Mouse (Mus musculus) embryonic facial prominence, embryonic 14.5 days (tissue): ENCODE measurements at regions not wholly inside any gene's neighbourhood (a gene's known extent, or its start where the extent isn't known, plus 50 kb on each side); places are given as distances from the start of the nearest gene placed in this dataset.

Source experiments
- ATAC-seq: fragments of 200-750 bp; cut with Nextera tagmentation; 2 replicates; pipeline ENCODE4 v1.8.0; 2017; ENCODE audit warnings: low read depth, moderate number of reproducible peaks, moderate TSS enrichment
- DNase-seq: peaks from one replicate; pipeline ENCODE4 v3.0.0-alpha.2; 2015; ENCODE audit warnings: low spot score
- H3K27ac ChIP-seq: fragments of 300-500 bp; sonication (generic); replicated peaks from 2 replicates; pipeline ENCODE4 v1.5.1; 2014; ENCODE audit warnings: low read depth, mild to moderate bottlenecking, low read length, moderate library complexity
- H3K27me3 ChIP-seq: fragments of 300-500 bp; sonication (generic); replicated peaks from 2 replicates; pipeline ENCODE4 v1.6.1; 2014; ENCODE audit warnings: low read length; ENCODE audit not compliant: control insufficient read depth, insufficient read depth
- H3K36me3 ChIP-seq: fragments of 300-500 bp; sonication (generic); 2 replicates; pipeline ENCODE4 v1.6.1; 2014; ENCODE audit warnings: low read length, mixed read lengths; ENCODE audit not compliant: control insufficient read depth, insufficient read depth
- H3K4me1 ChIP-seq: fragments of 300-500 bp; sonication (generic); 2 replicates; pipeline ENCODE4 v1.6.1; 2014; ENCODE audit warnings: antibody characterized with exemption, low read length; ENCODE audit not compliant: control insufficient read depth, insufficient read depth
- H3K4me2 ChIP-seq: fragments of 300-500 bp; sonication (generic); 2 replicates; pipeline ENCODE4 v1.6.1; 2014; ENCODE audit warnings: low read depth, mild to moderate bottlenecking, low read length, moderate library complexity, mixed read lengths
- H3K4me3 ChIP-seq: fragments of 300-500 bp; sonication (generic); 2 replicates; pipeline ENCODE4 v1.5.1; 2014; ENCODE audit warnings: low read depth, mild to moderate bottlenecking, low read length
- H3K9ac ChIP-seq: fragments of 300-500 bp; sonication (generic); 2 replicates; pipeline ENCODE4 v1.6.1; 2014; ENCODE audit warnings: low read depth, mild to moderate bottlenecking, low read length, moderate library complexity, mixed read lengths
- H3K9me3 ChIP-seq: fragments of 300-500 bp; sonication (generic); 2 replicates; pipeline ENCODE4 v1.6.1; 2016; ENCODE audit warnings: low read length; ENCODE audit not compliant: control insufficient read depth
- WGBS: fragments of 180-500 bp; shearing (Covaris S2); extraction: QIAGEN DNeasy Blood & Tissue Kit; methylation state at CpG from one replicate; pipeline ENCODE4 v1.1.7; 2014; 5-methylcytosine and 5-hydroxymethylcytosine counted together

DNA sequence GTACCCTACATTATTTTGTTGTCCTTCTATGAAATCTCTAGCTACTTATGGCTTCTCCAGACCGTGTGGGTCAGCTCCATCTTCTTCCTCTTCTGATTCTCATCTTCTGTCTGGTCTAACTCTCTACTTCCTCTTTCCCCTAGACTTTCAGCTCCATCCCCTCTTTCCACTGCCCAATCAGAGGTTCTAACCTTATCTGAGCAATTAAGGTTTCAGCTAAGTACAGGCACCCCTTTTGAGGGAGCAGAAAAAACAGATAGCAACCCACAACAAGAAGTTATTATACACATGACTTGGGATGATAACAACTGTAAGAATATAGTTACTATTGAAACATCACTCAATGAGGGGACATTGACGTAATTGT is 136.8 kb upstream of the Meis1 start:
- WGBS = 87% methylated on average over 2 of the region's 2 CpGs
- H3K27me3 ChIP-seq = no peaks in the 10 kb centered on the region
- DNase-seq (no peak), ATAC-seq (no peak)
- no peaks in the 10 kb centered on the region for H3K9me3 ChIP-seq
- no peaks in the 10 kb centered on the region for H3K4me1 ChIP-seq
- H3K9ac ChIP-seq = no peak overlapping the region
- no peaks in the 10 kb centered on the region for H3K36me3 ChIP-seq
- no peak overlapping the region for H3K4me3 ChIP-seq
- no peak overlapping the region for H3K27ac ChIP-seq
- H3K4me2 ChIP-seq = no peak overlapping the region

DNA sequence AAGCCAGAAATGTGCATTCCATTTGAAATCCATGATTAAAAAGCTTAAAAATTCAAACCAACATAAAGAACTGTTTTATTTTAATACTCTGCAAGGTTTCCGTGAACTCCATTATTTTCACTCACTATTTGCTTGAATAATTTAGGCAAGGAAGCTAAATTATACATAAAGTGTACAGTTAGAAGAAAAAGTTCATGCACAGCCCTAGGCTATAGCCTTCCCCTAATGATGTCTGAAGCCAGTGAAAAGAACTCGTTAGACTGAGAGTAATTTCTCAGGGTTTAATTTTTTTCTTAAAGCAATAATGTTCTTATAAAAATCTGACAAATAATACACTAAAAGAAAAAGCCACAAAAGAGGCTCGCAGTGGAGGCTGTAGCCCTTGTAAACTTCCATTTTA is 141.4 kb upstream of the Meis1 start:
- H3K27me3 ChIP-seq = no peaks in the 10 kb centered on the region
- H3K9ac ChIP-seq = no peak overlapping the region
- WGBS = 38% methylated on average over 3 of the region's 3 CpGs
- no peak for DNase-seq
- no peak for ATAC-seq
- H3K4me2 ChIP-seq = no peak overlapping the region
- no peak overlapping the region for H3K4me3 ChIP-seq
- H3K27ac ChIP-seq = no peak overlapping the region
- H3K36me3 ChIP-seq = no peaks in the 10 kb centered on the region
- no peaks in the 10 kb centered on the region for H3K4me1 ChIP-seq
- H3K9me3 ChIP-seq = no peaks in the 10 kb centered on the region

DNA sequence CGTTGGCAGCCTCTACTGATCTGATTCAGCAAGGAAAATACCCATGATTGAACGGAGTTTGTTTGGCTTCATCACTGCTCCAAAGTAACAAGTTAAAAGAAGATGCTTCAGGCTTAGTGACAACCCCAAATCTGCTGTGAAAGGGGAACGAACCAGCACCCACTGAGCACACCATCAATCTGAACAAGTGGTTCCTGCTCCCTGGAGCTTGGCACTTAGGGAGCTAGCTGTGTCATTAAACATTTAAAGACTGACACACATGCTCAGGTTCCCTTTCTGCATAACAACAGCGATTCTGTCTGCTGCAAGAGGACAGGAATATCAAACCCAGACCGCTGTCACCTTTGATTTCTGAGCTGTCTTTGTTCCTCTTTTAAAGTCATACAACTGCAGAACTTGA is 141.9 kb upstream of the Meis1 start:
- no peaks in the 10 kb centered on the region for H3K27me3 ChIP-seq
- H3K9ac ChIP-seq = no peak overlapping the region
- no peak overlapping the region for H3K4me2 ChIP-seq
- DNase-seq (no peak), ATAC-seq (no peak)
- no peaks in the 10 kb centered on the region for H3K4me1 ChIP-seq
- no peak overlapping the region for H3K27ac ChIP-seq
- 35% methylated on average over 5 of the region's 5 CpGs for WGBS
- no peaks in the 10 kb centered on the region for H3K9me3 ChIP-seq
- no peak overlapping the region for H3K4me3 ChIP-seq
- H3K36me3 ChIP-seq = no peaks in the 10 kb centered on the region

DNA sequence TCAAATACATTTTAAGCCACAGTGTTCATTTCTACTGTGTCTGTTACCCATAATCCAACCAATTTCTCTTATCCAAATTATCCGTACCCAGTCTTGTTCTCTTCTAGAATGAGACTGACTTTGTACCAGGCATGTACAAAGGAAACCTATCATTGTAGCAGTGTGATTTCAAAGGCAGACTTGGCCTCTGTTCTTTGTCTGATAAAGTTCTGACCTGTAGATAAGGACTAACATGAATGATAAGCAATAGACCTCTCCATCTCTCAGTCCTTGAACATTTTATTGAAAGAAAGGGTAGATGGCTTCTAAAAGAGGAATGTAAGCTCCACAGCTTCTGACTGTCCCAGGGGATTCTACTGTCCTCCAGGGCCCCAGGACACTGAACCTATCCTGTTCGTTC is 152.2 kb upstream of the Meis1 start:
- Histone ChIP-seq H3K4me3 (no peak overlapping the region), H3K36me3 (no peaks in the 10 kb centered on the region), H3K4me1 (no peaks in the 10 kb centered on the region), H3K27ac (no peak overlapping the region), H3K27me3 (no peaks in the 10 kb centered on the region), H3K4me2 (no peak overlapping the region), H3K9ac (no peak overlapping the region), H3K9me3 (no peaks in the 10 kb centered on the region)
- 84% methylated on average over 2 of the region's 2 CpGs for WGBS
- DNase-seq = no peak
- ATAC-seq = no peak

DNA sequence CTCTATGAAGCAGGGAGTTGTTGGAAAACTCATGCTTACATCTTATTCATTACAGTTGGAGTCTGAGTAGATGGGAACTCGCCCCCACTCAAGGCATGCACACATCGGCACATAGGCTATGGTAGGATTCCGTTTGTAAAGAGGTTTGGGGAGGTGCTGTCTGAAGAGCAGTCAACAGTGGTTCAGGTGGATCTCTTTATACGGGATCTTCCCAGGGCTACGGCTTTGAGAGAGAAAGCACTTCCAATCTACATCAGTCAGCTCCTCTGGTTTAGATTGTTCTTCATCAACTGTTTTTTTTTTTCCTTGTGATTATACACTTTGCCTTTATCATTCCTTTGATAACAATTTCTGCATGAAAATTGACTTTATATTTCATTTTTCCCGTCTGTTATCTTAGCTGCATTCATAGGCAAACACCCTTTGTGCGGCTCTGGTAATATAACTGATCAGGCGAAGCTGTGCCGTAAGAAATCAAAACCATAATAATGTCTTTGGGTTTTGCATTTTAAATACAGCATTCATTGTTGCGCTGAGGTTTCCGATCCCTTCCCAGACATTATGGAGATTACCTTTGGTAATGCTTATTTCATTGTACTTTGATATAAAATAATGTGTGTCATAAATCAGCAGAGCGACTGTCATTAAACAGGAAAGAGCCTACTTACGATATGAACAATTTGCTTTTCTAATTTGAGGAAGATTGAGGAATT is 155.7 kb upstream of the Meis1 start:
- no peak overlapping the region for H3K27ac ChIP-seq
- H3K9me3 ChIP-seq = no peaks in the 10 kb centered on the region
- H3K4me1 ChIP-seq = no peaks in the 10 kb centered on the region
- ATAC-seq (no peak), DNase-seq (no peak)
- no peaks in the 10 kb centered on the region for H3K36me3 ChIP-seq
- no peak overlapping the region for H3K4me2 ChIP-seq
- no peak overlapping the region for H3K4me3 ChIP-seq
- 81% methylated on average over 13 of the region's 13 CpGs for WGBS
- H3K27me3 ChIP-seq = no peaks in the 10 kb centered on the region
- no peak overlapping the region for H3K9ac ChIP-seq

DNA sequence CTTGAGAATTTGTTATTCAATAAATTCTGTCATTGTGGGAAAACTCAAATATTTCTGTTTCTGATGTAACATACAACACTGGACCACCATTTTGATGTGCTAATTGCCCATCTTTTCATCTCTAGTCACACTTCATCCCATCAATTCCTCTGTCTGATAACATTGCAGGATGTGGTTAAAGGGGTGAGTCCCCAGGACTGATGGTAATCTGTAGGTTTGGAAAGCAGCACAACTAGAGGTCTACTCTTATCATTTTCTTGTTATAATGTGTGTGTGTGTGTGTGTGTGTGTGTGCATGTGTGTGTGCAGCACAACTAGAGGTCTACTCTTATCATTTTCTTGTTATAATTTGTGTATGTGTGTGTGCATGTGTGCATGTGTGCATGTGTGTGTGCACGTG is 160.5 kb upstream of the Meis1 start:
- ATAC-seq (no peak), DNase-seq (no peak)
- no peaks in the 10 kb centered on the region for H3K27me3 ChIP-seq
- H3K4me2 ChIP-seq = no peak overlapping the region
- no peaks in the 10 kb centered on the region for H3K9me3 ChIP-seq
- H3K9ac ChIP-seq = no peak overlapping the region
- H3K36me3 ChIP-seq = no peaks in the 10 kb centered on the region
- no peak overlapping the region for H3K27ac ChIP-seq
- H3K4me1 ChIP-seq = no peaks in the 10 kb centered on the region
- 95% methylated on average over 1 of the region's 1 CpGs for WGBS
- H3K4me3 ChIP-seq = no peak overlapping the region

DNA sequence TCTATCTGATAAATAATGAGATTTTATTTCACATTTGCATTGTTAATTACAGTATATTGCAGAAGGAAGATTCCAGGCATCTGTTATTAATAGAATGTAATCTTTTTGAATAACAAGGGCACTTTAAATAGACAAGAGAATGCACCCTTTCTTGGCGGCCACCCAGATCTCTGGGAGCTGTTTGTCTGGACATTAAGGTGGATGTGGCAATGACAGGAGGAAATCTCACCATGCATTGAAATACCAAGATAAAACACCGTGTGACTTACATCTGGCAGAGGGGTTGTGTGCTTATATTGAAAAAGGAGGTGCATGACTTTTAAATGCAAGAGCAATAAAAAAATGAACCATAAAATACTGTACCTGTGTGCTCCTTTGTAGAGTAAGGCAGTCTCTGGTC is 171.0 kb upstream of the Meis1 start:
- no peaks in the 10 kb centered on the region for H3K36me3 ChIP-seq
- 58% methylated on average over 2 of the region's 2 CpGs for WGBS
- no peak for ATAC-seq
- H3K9me3 ChIP-seq = no peaks in the 10 kb centered on the region
- no peak overlapping the region for H3K4me3 ChIP-seq
- no peak for DNase-seq
- no peak overlapping the region for H3K27ac ChIP-seq
- H3K9ac ChIP-seq = no peak overlapping the region
- H3K4me1 ChIP-seq = no peaks in the 10 kb centered on the region
- no peak overlapping the region for H3K4me2 ChIP-seq
- H3K27me3 ChIP-seq = no peaks in the 10 kb centered on the region

DNA sequence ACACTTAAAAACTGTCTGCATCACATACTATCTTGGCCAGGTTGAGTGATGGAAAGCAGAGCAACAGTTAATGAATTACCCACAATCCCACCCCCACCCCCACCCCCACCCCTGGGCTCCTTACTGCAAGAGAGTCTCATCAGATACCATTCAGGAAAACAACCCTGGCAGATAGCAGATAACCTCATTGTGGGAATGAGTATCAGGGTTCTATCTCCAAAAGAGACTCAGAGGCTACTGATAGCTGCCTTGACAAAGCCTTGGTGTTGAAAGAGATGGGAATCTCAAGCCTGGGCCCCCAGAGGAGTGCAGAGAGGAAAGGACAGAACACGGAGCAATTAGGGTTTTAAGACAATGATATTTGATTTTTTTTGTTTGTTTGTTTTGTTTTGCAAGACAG is 175.7 kb upstream of the Meis1 start:
- WGBS = 56% methylated on average over 1 of the region's 1 CpGs
- Histone ChIP-seq H3K27me3 (no peaks in the 10 kb centered on the region), H3K4me2 (no peak overlapping the region), H3K9me3 (no peaks in the 10 kb centered on the region), H3K4me1 (no peaks in the 10 kb centered on the region), H3K4me3 (no peak overlapping the region), H3K36me3 (no peaks in the 10 kb centered on the region), H3K27ac (no peak overlapping the region), H3K9ac (no peak overlapping the region)
- no peak for DNase-seq
- ATAC-seq = no peak

DNA sequence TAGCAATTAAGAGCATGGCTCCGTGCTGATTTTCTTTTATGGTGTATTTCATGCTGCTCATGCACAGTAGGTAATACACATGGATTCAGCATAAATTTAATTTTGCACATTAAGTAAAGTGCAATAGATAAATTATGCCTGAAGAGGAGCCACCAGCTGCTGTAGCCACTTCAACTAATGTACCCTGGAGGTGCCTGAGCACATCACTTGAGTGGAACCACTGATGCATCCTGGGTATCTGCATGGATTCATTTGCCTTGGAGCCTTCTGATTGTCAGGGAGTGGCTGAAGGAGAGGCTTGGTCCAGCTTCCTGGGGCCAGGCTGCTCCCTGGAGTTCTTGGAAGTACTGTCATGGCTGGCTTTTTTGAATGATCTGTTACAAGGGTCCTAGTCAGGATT is 179.0 kb upstream of the Meis1 start:
- Histone ChIP-seq H3K27me3 (no peaks in the 10 kb centered on the region), H3K27ac (no peak overlapping the region), H3K36me3 (no peaks in the 10 kb centered on the region), H3K4me3 (no peak overlapping the region), H3K4me2 (no peak overlapping the region), H3K9ac (no peak overlapping the region), H3K4me1 (no peaks in the 10 kb centered on the region; the same call in 1 of the 2 replicates), H3K9me3 (no peaks in the 10 kb centered on the region)
- no peak for DNase-seq
- WGBS = 86% methylated on average over 1 of the region's 1 CpGs
- no peak for ATAC-seq
